Mouse (Mus musculus): ENCODE measurements around the gene Calhm6. TPM values are rescaled to one million over a fixed set of nuclear protein-coding genes. Genes with fewer than 3 reads are reported as not detected.

The Calhm6 gene
- polyA plus RNA-seq, 1 experiment from 2014 or later, result 1.3 TPM

- Histone ChIP-seq H3K36me3 (ENCODE audit: insufficient read depth, low read length) (no peaks in the 10 kb centered on the region), H3K9ac (ENCODE audit: low read depth, low read length) (no peak overlapping the region), H3K9me3 (replicated peaks; ENCODE audit: low read length) (no peaks in the 10 kb centered on the region), H3K27ac (no peak overlapping the region), H3K4me1 (replicated peaks; ENCODE audit: insufficient read depth, low read length) (no peaks in the 10 kb centered on the region), H3K4me2 (ENCODE audit: low read length) (no peak overlapping the region), H3K27me3 (ENCODE audit: insufficient read depth, low read length) (no peaks in the 10 kb centered on the region), H3K4me3 (replicated peaks; ENCODE audit: low read depth, low read length) (no peak overlapping the region)
- ATAC-seq (replicated peaks; ENCODE audit: low FRiP score, low read depth), result no peak
- WGBS, result 71% methylated on average over 4 of the region's 4 CpGs
- no peak for DNase-seq (ENCODE audit: low spot score)
- TF ChIP-seq CTCF (IDR thresholded peaks at IDR 0.05; ENCODE audit: low read depth), result no peak
Observed at GRCm38 (mm10) chr10:34111964-34112738, 15.6 kb downstream of the Calhm6 start.

GRCm38 (mm10) chr10:34110863-34111465 lies 16.8 kb downstream of the Calhm6 start:
- H3K4me2 ChIP-seq (ENCODE audit: low read length), result no peak overlapping the region

GRCm38 (mm10) chr10:34096418-34096883 lies 31.3 kb downstream of the Calhm6 start, which contains the start of gene Calhm5:
Gene Calhm5 (minus strand): TSS chr10:34096519.
- TF ChIP-seq CTCF (IDR thresholded peaks at IDR 0.05; ENCODE audit: low read depth), result peak; percentile 78
- 21% methylated on average over 9 of the region's 9 CpGs for WGBS

More at GRCm38 (mm10) chr10:34110863-34111465, 16.8 kb downstream of the Calhm6 start:
- 88% methylated on average over 13 of the region's 13 CpGs for WGBS
- Histone ChIP-seq H3K4me3 (replicated peaks; ENCODE audit: low read depth, low read length) (no peak overlapping the region), H3K27ac (no peak overlapping the region), H3K27me3 (ENCODE audit: insufficient read depth, low read length) (no peaks in the 10 kb centered on the region), H3K36me3 (ENCODE audit: insufficient read depth, low read length) (no peaks in the 10 kb centered on the region), H3K9me3 (replicated peaks; ENCODE audit: low read length) (no peaks in the 10 kb centered on the region), H3K9ac (ENCODE audit: low read depth, low read length) (no peak overlapping the region), H3K4me1 (replicated peaks; ENCODE audit: insufficient read depth, low read length) (no peaks in the 10 kb centered on the region)
- no peak for DNase-seq (ENCODE audit: low spot score)
- no peak for TF ChIP-seq CTCF (IDR thresholded peaks at IDR 0.05; ENCODE audit: low read depth)
- no peak for ATAC-seq (replicated peaks; ENCODE audit: low FRiP score, low read depth)

GRCm38 (mm10) chr10:34095964-34096363 lies 31.8 kb downstream of the Calhm6 start:
- no peak overlapping the region for H3K27ac ChIP-seq
- peak overlapping the region; percentile 51 for H3K4me2 ChIP-seq (ENCODE audit: low read length)
- no peak for ATAC-seq (replicated peaks; ENCODE audit: low FRiP score, low read depth)
- no peaks in the 10 kb centered on the region for H3K9me3 ChIP-seq (replicated peaks; ENCODE audit: low read length)
- 0 out of 2 replicates have a peak, but pooled peaks cover 5% of the 10 kb centered on the region for H3K4me1 ChIP-seq (replicated peaks; ENCODE audit: insufficient read depth, low read length)
- peak overlapping the region; percentile 36; the same call in 1 of the 2 replicates for H3K9ac ChIP-seq (ENCODE audit: low read depth, low read length)
- DNase-seq (ENCODE audit: low spot score), result no peak
- no peaks in the 10 kb centered on the region for H3K27me3 ChIP-seq (ENCODE audit: insufficient read depth, low read length)
- WGBS, result 52% methylated on average over 12 of the region's 12 CpGs
- TF ChIP-seq CTCF (IDR thresholded peaks at IDR 0.05; ENCODE audit: low read depth), result no peak
- no peaks in the 10 kb centered on the region for H3K36me3 ChIP-seq (ENCODE audit: insufficient read depth, low read length)
- peak overlapping the region; percentile 19 for H3K4me3 ChIP-seq (replicated peaks; ENCODE audit: low read depth, low read length)

More at GRCm38 (mm10) chr10:34096418-34096883, 31.3 kb downstream of the Calhm6 start, which contains the start of gene Calhm5:
- peak within 1 kb of the TSS; percentile 19 for H3K4me3 ChIP-seq (replicated peaks; ENCODE audit: low read depth, low read length)
- no peaks in the 10 kb centered on the region for H3K27me3 ChIP-seq (ENCODE audit: insufficient read depth, low read length)
- no peak within 1 kb of the TSS for H3K27ac ChIP-seq
- no peaks in the 10 kb centered on the region for H3K9me3 ChIP-seq (replicated peaks; ENCODE audit: low read length)
- ATAC-seq (replicated peaks; ENCODE audit: low FRiP score, low read depth) (peak; percentile 71; the same call in 1 of the 2 replicates), DNase-seq (ENCODE audit: low spot score) (peak; percentile 89)
- no peaks in the 10 kb centered on the region for H3K36me3 ChIP-seq (ENCODE audit: insufficient read depth, low read length)
- 0 out of 2 replicates have a peak, but pooled peaks cover 5% of the 10 kb centered on the region for H3K4me1 ChIP-seq (replicated peaks; ENCODE audit: insufficient read depth, low read length)
- H3K9ac ChIP-seq (ENCODE audit: low read depth, low read length), result peak within 1 kb of the TSS; percentile 36; the same call in 1 of the 2 replicates
- H3K4me2 ChIP-seq (ENCODE audit: low read length), result peak within 1 kb of the TSS; percentile 51

GRCm38 (mm10) chr10:34095147-34095546 lies 32.6 kb downstream of the Calhm6 start:
- Histone ChIP-seq H3K4me3 (replicated peaks; ENCODE audit: low read depth, low read length) (no peak overlapping the region), H3K4me1 (replicated peaks; ENCODE audit: insufficient read depth, low read length) (0 out of 2 replicates have a peak, but pooled peaks cover 5% of the 10 kb centered on the region), H3K4me2 (ENCODE audit: low read length) (no peak overlapping the region), H3K36me3 (ENCODE audit: insufficient read depth, low read length) (no peaks in the 10 kb centered on the region), H3K27me3 (ENCODE audit: insufficient read depth, low read length) (no peaks in the 10 kb centered on the region), H3K9ac (ENCODE audit: low read depth, low read length) (no peak overlapping the region), H3K9me3 (replicated peaks; ENCODE audit: low read length) (no peaks in the 10 kb centered on the region), H3K27ac (no peak overlapping the region)
- TF ChIP-seq CTCF (IDR thresholded peaks at IDR 0.05; ENCODE audit: low read depth), result no peak
- 55% methylated on average over 2 of the region's 2 CpGs for WGBS
- DNase-seq (ENCODE audit: low spot score) (no peak), ATAC-seq (replicated peaks; ENCODE audit: low FRiP score, low read depth) (no peak)

- H3K4me3 ChIP-seq (replicated peaks; ENCODE audit: low read depth, low read length), result no peak overlapping the region
- no peak overlapping the region for H3K9ac ChIP-seq (ENCODE audit: low read depth, low read length)
- ATAC-seq (replicated peaks; ENCODE audit: low FRiP score, low read depth) (no peak), DNase-seq (ENCODE audit: low spot score) (no peak)
- no peak for TF ChIP-seq CTCF (IDR thresholded peaks at IDR 0.05; ENCODE audit: low read depth)
- no peaks in the 10 kb centered on the region for H3K9me3 ChIP-seq (replicated peaks; ENCODE audit: low read length)
- no peak overlapping the region for H3K4me2 ChIP-seq (ENCODE audit: low read length)
- no peaks in the 10 kb centered on the region for H3K27me3 ChIP-seq (ENCODE audit: insufficient read depth, low read length)
- H3K4me1 ChIP-seq (replicated peaks; ENCODE audit: insufficient read depth, low read length), result 0 out of 2 replicates have a peak, but pooled peaks cover 5% of the 10 kb centered on the region
- H3K36me3 ChIP-seq (ENCODE audit: insufficient read depth, low read length), result no peaks in the 10 kb centered on the region
- WGBS, result 79% methylated on average over 5 of the region's 5 CpGs
- H3K27ac ChIP-seq, result no peak overlapping the region
Observed at GRCm38 (mm10) chr10:34091888-34092287, 35.9 kb downstream of the Calhm6 start.

Data from kidney, postnatal 0 days (tissue).